Mouse (Mus musculus): Measurements from ENCODE around the gene Gstp3. TPM values are rescaled to one million over a fixed set of nuclear protein-coding genes. Genes with fewer than 3 reads are reported as not detected.
A peak's percentile ranks its signal among the peaks of the same experiment; 100 is the strongest.

Gene Gstp3
- polyA plus RNA-seq, 1 experiment, result not detected

- H3K27me3 ChIP-seq (ENCODE audit: control insufficient read depth, insufficient read depth, low read length), result no peaks in the 10 kb centered on the region
- H3K27ac ChIP-seq (ENCODE audit: control insufficient read depth, insufficient read depth, low read depth, low read length), result no peak overlapping the region
- TF ChIP-seq CTCF (IDR thresholded peaks at IDR 0.05; ENCODE audit: control insufficient read depth, insufficient read depth, insufficient replicate concordance, low read depth, low read length), result no peak
- peaks cover 37% of the 10 kb centered on the region for H3K4me1 ChIP-seq (ENCODE audit: control insufficient read depth, insufficient read depth, low read length)
- no peak overlapping the region for H3K4me3 ChIP-seq (ENCODE audit: control insufficient read depth, low read depth, low read length)
- no peaks in the 10 kb centered on the region for H3K36me3 ChIP-seq (ENCODE audit: control insufficient read depth, insufficient read depth, low read length)
These were observed 42.7 kb upstream of the Gstp3 start for GRCm38 (mm10) chr19:4102049-4102448.

GRCm38 (mm10) chr19:4101466-4101865 is 42.1 kb upstream of the Gstp3 start:
- Histone ChIP-seq H3K36me3 (ENCODE audit: control insufficient read depth, insufficient read depth, low read length) (no peaks in the 10 kb centered on the region), H3K27ac (ENCODE audit: control insufficient read depth, insufficient read depth, low read depth, low read length) (no peak overlapping the region), H3K27me3 (ENCODE audit: control insufficient read depth, insufficient read depth, low read length) (no peaks in the 10 kb centered on the region), H3K4me3 (ENCODE audit: control insufficient read depth, low read depth, low read length) (peak overlapping the region; percentile 79), H3K4me1 (ENCODE audit: control insufficient read depth, insufficient read depth, low read length) (peaks cover 40% of the 10 kb centered on the region)
- TF ChIP-seq CTCF (IDR thresholded peaks at IDR 0.05; ENCODE audit: control insufficient read depth, insufficient read depth, insufficient replicate concordance, low read depth, low read length) (no peak), POLR2A (IDR thresholded peaks at IDR 0.05; ENCODE audit: control insufficient read depth, low read depth, low read length) (no peak)

- H3K27me3 ChIP-seq (ENCODE audit: control insufficient read depth, insufficient read depth, low read length), result no peaks in the 10 kb centered on the region
- H3K27ac ChIP-seq (ENCODE audit: control insufficient read depth, insufficient read depth, low read depth, low read length), result no peak overlapping the region
- no peaks in the 10 kb centered on the region for H3K36me3 ChIP-seq (ENCODE audit: control insufficient read depth, insufficient read depth, low read length)
- H3K4me1 ChIP-seq (ENCODE audit: control insufficient read depth, insufficient read depth, low read length), result peaks cover 42% of the 10 kb centered on the region
- peak overlapping the region; percentile 79 for H3K4me3 ChIP-seq (ENCODE audit: control insufficient read depth, low read depth, low read length)
- TF ChIP-seq CTCF (IDR thresholded peaks at IDR 0.05; ENCODE audit: control insufficient read depth, insufficient read depth, insufficient replicate concordance, low read depth, low read length) (no peak), POLR2A (IDR thresholded peaks at IDR 0.05; ENCODE audit: control insufficient read depth, low read depth, low read length) (no peak)
These were observed 41.4 kb upstream of the Gstp3 start for GRCm38 (mm10) chr19:4100718-4101261.

- Histone ChIP-seq H3K27me3 (ENCODE audit: control insufficient read depth, insufficient read depth, low read length) (no peaks in the 10 kb centered on the region), H3K27ac (ENCODE audit: control insufficient read depth, insufficient read depth, low read depth, low read length) (no peak within 1 kb of the TSS), H3K36me3 (ENCODE audit: control insufficient read depth, insufficient read depth, low read length) (no peaks in the 10 kb centered on the region), H3K4me1 (ENCODE audit: control insufficient read depth, insufficient read depth, low read length) (peaks cover 42% of the 10 kb centered on the region), H3K4me3 (ENCODE audit: control insufficient read depth, low read depth, low read length) (peak within 1 kb of the TSS; percentile 79)
- no peak for TF ChIP-seq POLR2A (IDR thresholded peaks at IDR 0.05; ENCODE audit: control insufficient read depth, low read depth, low read length)
- TF ChIP-seq CTCF (IDR thresholded peaks at IDR 0.05; ENCODE audit: control insufficient read depth, insufficient read depth, insufficient replicate concordance, low read depth, low read length), result no peak
These were observed 40.7 kb upstream of the Gstp3 start, which contains the start of gene Pitpnm1 for GRCm38 (mm10) chr19:4099837-4100717. TSS of gene Pitpnm1 (plus strand) at chr19:4099998.

- no peaks in the 10 kb centered on the region for H3K36me3 ChIP-seq (ENCODE audit: control insufficient read depth, insufficient read depth, low read length)
- TF ChIP-seq CTCF (IDR thresholded peaks at IDR 0.05; ENCODE audit: control insufficient read depth, insufficient read depth, insufficient replicate concordance, low read depth, low read length) (peak; percentile 93; the same call in 1 of the 2 replicates), POLR2A (IDR thresholded peaks at IDR 0.05; ENCODE audit: control insufficient read depth, low read depth, low read length) (no peak)
- H3K27me3 ChIP-seq (ENCODE audit: control insufficient read depth, insufficient read depth, low read length), result no peaks in the 10 kb centered on the region
- peaks cover 42% of the 10 kb centered on the region for H3K4me1 ChIP-seq (ENCODE audit: control insufficient read depth, insufficient read depth, low read length)
- no peak overlapping the region for H3K4me3 ChIP-seq (ENCODE audit: control insufficient read depth, low read depth, low read length)
- H3K27ac ChIP-seq (ENCODE audit: control insufficient read depth, insufficient read depth, low read depth, low read length), result no peak overlapping the region
These were observed 39.7 kb upstream of the Gstp3 start for GRCm38 (mm10) chr19:4099056-4099455.

GRCm38 (mm10) chr19:4098426-4098825 is 39.1 kb upstream of the Gstp3 start:
- no peaks in the 10 kb centered on the region for H3K27me3 ChIP-seq (ENCODE audit: control insufficient read depth, insufficient read depth, low read length)
- H3K36me3 ChIP-seq (ENCODE audit: control insufficient read depth, insufficient read depth, low read length), result no peaks in the 10 kb centered on the region
- no peak for TF ChIP-seq CTCF (IDR thresholded peaks at IDR 0.05; ENCODE audit: control insufficient read depth, insufficient read depth, insufficient replicate concordance, low read depth, low read length)
- no peak for TF ChIP-seq POLR2A (IDR thresholded peaks at IDR 0.05; ENCODE audit: control insufficient read depth, low read depth, low read length)
- no peak overlapping the region for H3K4me3 ChIP-seq (ENCODE audit: control insufficient read depth, low read depth, low read length)
- no peak overlapping the region for H3K27ac ChIP-seq (ENCODE audit: control insufficient read depth, insufficient read depth, low read depth, low read length)
- H3K4me1 ChIP-seq (ENCODE audit: control insufficient read depth, insufficient read depth, low read length), result peaks cover 42% of the 10 kb centered on the region

GRCm38 (mm10) chr19:4097441-4097825 is 38.1 kb upstream of the Gstp3 start:
- Histone ChIP-seq H3K27me3 (ENCODE audit: control insufficient read depth, insufficient read depth, low read length) (no peaks in the 10 kb centered on the region), H3K27ac (ENCODE audit: control insufficient read depth, insufficient read depth, low read depth, low read length) (peak overlapping the region; percentile 67), H3K4me1 (ENCODE audit: control insufficient read depth, insufficient read depth, low read length) (peaks cover 42% of the 10 kb centered on the region), H3K36me3 (ENCODE audit: control insufficient read depth, insufficient read depth, low read length) (no peaks in the 10 kb centered on the region), H3K4me3 (ENCODE audit: control insufficient read depth, low read depth, low read length) (peak overlapping the region; percentile 95)
- TF ChIP-seq CTCF (IDR thresholded peaks at IDR 0.05; ENCODE audit: control insufficient read depth, insufficient read depth, insufficient replicate concordance, low read depth, low read length) (no peak), POLR2A (IDR thresholded peaks at IDR 0.05; ENCODE audit: control insufficient read depth, low read depth, low read length) (no peak)

Measured in testis, adult 2 months (tissue).